Mouse (Mus musculus) erythroid progenitor cell, adult 5-6 weeks (primary cell): Measurements from ENCODE around the gene Tas2r144. TPM values are rescaled to one million over a fixed set of nuclear protein-coding genes. Genes with fewer than 3 reads are reported as not detected.

Experiments used
- ATAC-seq: replicated peaks from 2 replicates; pipeline ENCODE4 v1.8.0; 2016; ENCODE audit warnings: moderate number of reproducible peaks, mild to moderate bottlenecking, moderate TSS enrichment, inconsistent platforms; ENCODE audit not compliant: poor library complexity, low FRiP score, severe bottlenecking
- total RNA-seq, 2 experiments: library from RNA; stranded (forward) in 1 of 2; stranded (reverse) in 1 of 2; fragments of 150-400 nt in 1 of 2; fragments of 186-747, 209-891 nt in 1 of 2; gene quantifications; 2 replicates each; pipeline versions ENCODE4 v1.2.3 to v1.2.4; 2015 to 2017; ENCODE audit warnings: low replicate concordance in 2 of 2

Tas2r144 gene
- total RNA-seq, 2 experiments from 2014 or later = not detected

DNA sequence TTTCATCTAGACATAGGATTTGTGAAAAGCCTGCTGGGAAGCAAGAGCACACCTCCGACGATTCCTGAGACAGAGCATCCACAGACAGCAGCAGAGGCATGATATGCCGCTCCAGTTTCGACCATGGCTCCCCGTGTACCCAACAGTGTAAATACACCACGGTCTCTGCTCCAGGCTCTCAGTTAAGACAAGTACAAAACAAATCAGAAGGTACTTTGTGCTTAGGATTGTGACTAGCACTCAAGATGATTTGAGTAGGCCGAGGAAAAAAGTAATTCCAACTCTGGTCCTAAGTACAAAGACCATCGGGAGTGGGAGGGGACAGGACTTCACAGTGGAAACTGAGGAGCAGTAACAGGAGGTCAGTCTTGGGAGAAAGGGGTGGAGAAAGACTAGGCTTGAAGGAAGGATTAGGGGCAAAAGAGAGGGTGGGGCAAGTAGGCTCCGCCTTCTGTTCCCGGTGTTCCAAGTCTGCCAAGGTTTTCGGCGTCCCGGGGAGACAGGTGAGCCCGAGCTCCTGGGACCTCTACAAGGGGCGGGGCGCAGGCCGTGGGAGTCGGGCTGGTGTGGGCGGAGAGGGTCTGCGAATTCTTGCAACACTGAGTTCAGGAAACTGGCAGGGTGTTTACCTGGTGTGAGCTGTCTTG lies 46.5 kb downstream of the Tas2r144 start, which contains the start of gene Tmem139:
Gene Tmem139 (plus strand): TSS at position 447 of the 647 bp plus-strand sequence.
- no peak for ATAC-seq

DNA sequence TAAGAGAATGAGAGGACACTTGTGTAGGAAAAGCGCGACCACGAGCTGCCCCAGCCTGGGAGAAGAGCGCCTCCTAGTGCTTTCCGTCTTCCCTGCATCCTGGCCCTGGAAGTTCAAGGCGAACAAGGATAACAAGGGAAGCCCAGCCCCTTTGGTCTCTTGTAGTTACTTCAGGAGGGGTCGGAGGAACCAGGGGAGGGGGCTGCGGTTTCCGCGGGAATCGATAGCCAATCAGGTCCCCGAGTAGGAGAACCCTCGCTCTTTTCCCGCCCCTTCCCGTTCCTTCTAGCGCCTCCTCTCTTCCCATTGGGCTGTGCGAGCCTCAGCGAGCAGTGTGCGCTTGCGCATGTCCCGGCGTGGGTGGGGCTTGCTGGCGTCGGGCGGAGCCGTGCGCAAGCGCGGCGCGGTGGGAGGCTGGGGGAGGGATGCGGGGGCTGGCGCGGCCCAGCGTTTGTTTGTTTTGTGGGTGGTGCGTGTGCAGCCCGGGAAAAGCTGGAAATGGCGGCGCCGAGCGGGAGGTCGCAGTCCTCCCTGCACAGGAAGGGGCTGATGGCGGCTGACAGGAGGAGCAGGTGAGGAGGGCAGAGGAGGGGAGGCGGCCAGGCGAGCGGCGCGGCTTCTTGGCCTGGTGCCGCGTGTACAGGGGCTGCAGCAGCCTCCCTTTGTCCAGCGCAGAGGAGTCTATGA lies 49.6 kb downstream of the Tas2r144 start, which contains the start of gene Casp2:
Gene Casp2 (plus strand): TSS at position 360 of the 687 bp plus-strand sequence.
- peak; percentile 93 for ATAC-seq

Other genes with a start within 250 kb of the Tas2r144 start
- gene Sval3, start 247.2 kb upstream of the Tas2r144 start, total RNA-seq (2015; ENCODE audit: low replicate concordance) = not detected in 2 replicates
- gene Sval3, start 247.2 kb upstream of the Tas2r144 start, total RNA-seq (2017; ENCODE audit: low replicate concordance) = not detected in 2 replicates
- gene Sva, start 176.9 kb upstream of the Tas2r144 start, total RNA-seq (2015; ENCODE audit: low replicate concordance) = not detected in 2 replicates
- not detected in 2 replicates for gene Sva, start 176.9 kb upstream of the Tas2r144 start, total RNA-seq (2017; ENCODE audit: low replicate concordance)
- gene Tas2r139, start 74.4 kb upstream of the Tas2r144 start, total RNA-seq (2015; ENCODE audit: low replicate concordance) = not detected in 2 replicates
- not detected in 2 replicates for gene Tas2r139, start 74.4 kb upstream of the Tas2r144 start, total RNA-seq (2017; ENCODE audit: low replicate concordance)
- gene Gstk1, start 30.6 kb downstream of the Tas2r144 start, total RNA-seq (2015; ENCODE audit: low replicate concordance) = 5.4 and 20.1 TPM in 2 replicates
- 2.1 and 3.8 TPM in 2 replicates for gene Gstk1, start 30.6 kb downstream of the Tas2r144 start, total RNA-seq (2017; ENCODE audit: low replicate concordance)
- gene Tmem139, start 46.6 kb downstream of the Tas2r144 start, total RNA-seq (2015; ENCODE audit: low replicate concordance) = not detected in 2 replicates
- not detected in 2 replicates for gene Tmem139, start 46.6 kb downstream of the Tas2r144 start, total RNA-seq (2017; ENCODE audit: low replicate concordance)
- gene Casp2, start 49.7 kb downstream of the Tas2r144 start, total RNA-seq (2015; ENCODE audit: low replicate concordance) = 66.3 and 108 TPM in 2 replicates
- 46.6 and 60.7 TPM in 2 replicates for gene Casp2, start 49.7 kb downstream of the Tas2r144 start, total RNA-seq (2017; ENCODE audit: low replicate concordance)
- 1.3 TPM in 1 of 2 replicates, not detected in the other for gene Clcn1, start 71.4 kb downstream of the Tas2r144 start, total RNA-seq (2015; ENCODE audit: low replicate concordance)
- 0.38 TPM in 1 of 2 replicates, not detected in the other for gene Clcn1, start 71.4 kb downstream of the Tas2r144 start, total RNA-seq (2017; ENCODE audit: low replicate concordance)
- gene Fam131b, start 109.3 kb downstream of the Tas2r144 start, total RNA-seq (2015; ENCODE audit: low replicate concordance) = not detected in 2 replicates
- not detected in 2 replicates for gene Fam131b, start 109.3 kb downstream of the Tas2r144 start, total RNA-seq (2017; ENCODE audit: low replicate concordance)
- gene Zyx, start 134.3 kb downstream of the Tas2r144 start, total RNA-seq (2015; ENCODE audit: low replicate concordance) = 37.3 and 45.0 TPM in 2 replicates
- 5.9 and 12.8 TPM in 2 replicates for gene Zyx, start 134.3 kb downstream of the Tas2r144 start, total RNA-seq (2017; ENCODE audit: low replicate concordance)
- gene Epha1, start 157.9 kb downstream of the Tas2r144 start, total RNA-seq (2015; ENCODE audit: low replicate concordance) = not detected in 2 replicates
- gene Epha1, start 157.9 kb downstream of the Tas2r144 start, total RNA-seq (2017; ENCODE audit: low replicate concordance) = not detected in 2 replicates
- gene Tas2r143, start 184.9 kb downstream of the Tas2r144 start, total RNA-seq (2015; ENCODE audit: low replicate concordance) = not detected in 2 replicates
- not detected in 2 replicates for gene Tas2r143, start 184.9 kb downstream of the Tas2r144 start, total RNA-seq (2017; ENCODE audit: low replicate concordance)
- not detected in 2 replicates for gene Tas2r135, start 190.1 kb downstream of the Tas2r144 start, total RNA-seq (2015; ENCODE audit: low replicate concordance)
- not detected in 2 replicates for gene Tas2r135, start 190.1 kb downstream of the Tas2r144 start, total RNA-seq (2017; ENCODE audit: low replicate concordance)
- not detected in 2 replicates for gene Tas2r126, start 219.2 kb downstream of the Tas2r144 start, total RNA-seq (2015; ENCODE audit: low replicate concordance)
- gene Tas2r126, start 219.2 kb downstream of the Tas2r144 start, total RNA-seq (2017; ENCODE audit: low replicate concordance) = not detected in 2 replicates
- not detected in 2 replicates for gene Olfr458, start 249.9 kb downstream of the Tas2r144 start, total RNA-seq (2015; ENCODE audit: low replicate concordance)
- not detected in 2 replicates for gene Olfr458, start 249.9 kb downstream of the Tas2r144 start, total RNA-seq (2017; ENCODE audit: low replicate concordance)